ENCODE assay signal across 27 mouse cellular contexts in the genomic region with DNA sequence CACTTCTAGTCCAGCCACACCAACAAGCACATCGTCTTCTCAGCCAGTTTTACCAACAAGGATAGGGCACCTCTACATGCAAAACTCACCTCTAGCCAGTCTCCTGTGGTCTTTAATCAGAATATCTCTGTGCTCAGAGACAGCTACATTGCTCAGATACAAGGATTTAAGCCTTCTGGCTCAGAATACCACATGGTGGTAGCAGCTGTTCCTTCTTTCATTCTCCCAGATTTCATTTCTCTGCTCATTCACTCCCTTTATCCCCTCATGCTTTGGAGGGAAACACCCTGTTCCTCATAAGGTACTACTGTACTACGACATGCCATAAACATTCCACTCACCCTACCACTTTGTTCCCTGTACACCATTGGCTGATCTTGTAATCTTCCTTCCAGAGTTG. TPM values are rescaled to one million over a fixed set of nuclear protein-coding genes. Genes with fewer than 3 reads are reported as not detected.
DNase-seq lines count a peak whose midpoint lies in the region; ATAC-seq and TF ChIP-seq lines count a peak whose summit lies in the region.
"Had no signal": no experiment of that assay in that cellular context is flagged by ENCODE, and none has a peak within 500 bp of the region (broad histone marks: within the 10 kb centered on the region; RNA-seq: fewer than 3 reads in every experiment).

No protein-coding gene starts in this region.

- TF ChIP-seq POLR2A in brain, embryonic 14.5 days (IDR thresholded peaks at IDR 0.05; ENCODE audit: borderline replicate concordance, extremely low read depth, insufficient read depth, insufficient read length, poor library complexity, severe bottlenecking): no peak

- H3K9me3 ChIP-seq in forebrain, embryonic 14.5 days (replicated peaks; ENCODE audit: control insufficient read depth, low read length): no peaks in the 10 kb centered on the region
- H3K9me3 ChIP-seq in forebrain, embryonic 10.5 days: no peaks in the 10 kb centered on the region
- H3K9me3 ChIP-seq in E14TG2a.4 (ENCODE audit: low read length): no peaks in the 10 kb centered on the region
- no peaks in the 10 kb centered on the region for H3K9me3 ChIP-seq in kidney, embryonic 15.5 days (replicated peaks)
- H3K9me3 ChIP-seq: embryonic facial prominence, embryonic 13.5 days; G1E; hindbrain, embryonic 10.5 days; intestine, embryonic 15.5 days; limb, embryonic 12.5 days; lung, embryonic 15.5 days; neural tube, embryonic 12.5 days had no signal

- H3K36me3 ChIP-seq in forebrain, embryonic 14.5 days (ENCODE audit: control insufficient read depth, insufficient read depth, low read length): peaks cover 27% of the 10 kb centered on the region
- H3K36me3 ChIP-seq in forebrain, embryonic 10.5 days (replicated peaks): peaks cover 74% of the 10 kb centered on the region
- H3K36me3 ChIP-seq in E14TG2a.4 (ENCODE audit: insufficient read depth, low read length): peaks cover 66% of the 10 kb centered on the region
- peaks cover 33% of the 10 kb centered on the region for H3K36me3 ChIP-seq in kidney, embryonic 15.5 days

- H3K9ac ChIP-seq in forebrain, embryonic 14.5 days (ENCODE audit: low read length): no peak overlapping the region
- no peak overlapping the region for H3K9ac ChIP-seq in kidney, embryonic 15.5 days
- H3K9ac ChIP-seq: embryonic facial prominence, embryonic 13.5 days; intestine, embryonic 15.5 days; limb, embryonic 12.5 days; liver, embryonic 14.5 days; lung, embryonic 15.5 days; neural tube, embryonic 12.5 days had no signal

- ATAC-seq in forebrain, embryonic 14.5 days: peak; percentile 50; the same call in 1 of the 2 replicates
- no peak for ATAC-seq in kidney, embryonic 15.5 days (replicated peaks; ENCODE audit: low FRiP score)
- ATAC-seq: hindbrain, postnatal 0 days; intestine, embryonic 15.5 days; midbrain, embryonic 16.5 days had no signal

- no peaks in the 10 kb centered on the region for H3K27me3 ChIP-seq in forebrain, embryonic 14.5 days (replicated peaks; ENCODE audit: control insufficient read depth, insufficient read depth, low read length)
- no peaks in the 10 kb centered on the region for H3K27me3 ChIP-seq in forebrain, embryonic 10.5 days (ENCODE audit: poor library complexity, severe bottlenecking)
- no peaks in the 10 kb centered on the region for H3K27me3 ChIP-seq in E14TG2a.4 (ENCODE audit: insufficient read depth, low read length)
- no peaks in the 10 kb centered on the region for H3K27me3 ChIP-seq in kidney, embryonic 15.5 days
- H3K27me3 ChIP-seq: embryonic facial prominence, embryonic 13.5 days; intestine, embryonic 15.5 days; limb, embryonic 12.5 days; lung, embryonic 15.5 days; neural tube, embryonic 12.5 days had no signal

- no peak overlapping the region for H3K4me2 ChIP-seq in forebrain, embryonic 14.5 days (ENCODE audit: low read length)
- no peak overlapping the region for H3K4me2 ChIP-seq in kidney, embryonic 15.5 days
- H3K4me2 ChIP-seq: embryonic facial prominence, embryonic 13.5 days; intestine, embryonic 15.5 days; limb, embryonic 12.5 days; lung, embryonic 15.5 days; midbrain, embryonic 11.5 days; neural tube, embryonic 12.5 days had no signal

- peaks cover 18% of the 10 kb centered on the region for H3K4me1 ChIP-seq in forebrain, embryonic 14.5 days (ENCODE audit: control insufficient read depth, insufficient read depth, low read length)
- H3K4me1 ChIP-seq in forebrain, embryonic 10.5 days: peaks cover 28% of the 10 kb centered on the region
- peaks cover 72% of the 10 kb centered on the region for H3K4me1 ChIP-seq in E14TG2a.4 (replicated peaks; ENCODE audit: low read depth, low read length)
- peaks cover 16% of the 10 kb centered on the region for H3K4me1 ChIP-seq in kidney, embryonic 15.5 days

- no peak overlapping the region for H3K4me3 ChIP-seq in forebrain, embryonic 14.5 days (ENCODE audit: low read depth, low read length)
- H3K4me3 ChIP-seq in forebrain, embryonic 10.5 days: no peak overlapping the region
- peak overlapping the region; percentile 90 for H3K4me3 ChIP-seq in E14TG2a.4 (replicated peaks; ENCODE audit: low read length)
- no peak overlapping the region for H3K4me3 ChIP-seq in kidney, embryonic 15.5 days (replicated peaks)
- H3K4me3 ChIP-seq: embryonic facial prominence, embryonic 13.5 days; hindbrain, embryonic 10.5 days; intestine, embryonic 15.5 days; limb, embryonic 12.5 days; lung, embryonic 15.5 days; neural tube, embryonic 12.5 days had no signal

- peak overlapping the region; percentile 39; the same call in 1 of the 2 replicates for H3K27ac ChIP-seq in forebrain, embryonic 14.5 days (ENCODE audit: low read depth, low read length)
- H3K27ac ChIP-seq in forebrain, embryonic 10.5 days: no peak overlapping the region
- H3K27ac ChIP-seq in kidney, embryonic 15.5 days: no peak overlapping the region
- H3K27ac ChIP-seq: embryonic facial prominence, embryonic 13.5 days; hindbrain, embryonic 10.5 days; hindbrain, postnatal 0 days; intestine, embryonic 15.5 days; limb, embryonic 12.5 days; liver, embryonic 14.5 days; lung, embryonic 15.5 days; neural tube, embryonic 12.5 days had no signal

- no peak for TF ChIP-seq CTCF in E14TG2a.4 (conservative IDR thresholded peaks at IDR 0.05; ENCODE audit: low read length)
- no peak for TF ChIP-seq CTCF in brain, embryonic 14.5 days (IDR thresholded peaks at IDR 0.05; ENCODE audit: borderline replicate concordance, extremely low read depth, insufficient read depth, insufficient read length)

- WGBS in forebrain, embryonic 14.5 days: 89% methylated on average over 2 of the region's 2 CpGs
- WGBS in forebrain, embryonic 10.5 days: 96% methylated on average over 2 of the region's 2 CpGs
- 86% methylated on average over 2 of the region's 2 CpGs for WGBS in kidney, embryonic 15.5 days

- DNase-seq in forebrain, embryonic 14.5 days (ENCODE audit: low spot score): peak; percentile 39
- no peak for DNase-seq in forebrain, embryonic 10.5 days (ENCODE audit: extremely low spot score, low spot score)
- DNase-seq in layer of hippocampus, adult 9-11 months: peak; percentile 28
- no peak for DNase-seq in layer of hippocampus, postnatal 25 days (ENCODE audit: extremely low spot score in 1 of 2, low spot score in 1 of 2)
- DNase-seq in brain, embryonic 14.5 days (ENCODE audit: low read depth): peak; percentile 35
- DNase-seq in retina, postnatal 1 day: no peak
- DNase-seq: adrenal gland, adult 8-10 months; cerebellum, adult 11-12 months; cerebellum, postnatal 10 days; gastrocnemius, postnatal 10 days; heart, postnatal 14 days; kidney, adult 8-10 months; kidney, postnatal 10 days; thymus, postnatal 4 days had no signal

RNA-seq across cellular contexts. Expression of a gene that starts 7.5 kb away (rescaled TPM):
- polyA plus RNA-seq in forebrain, embryonic 14.5 days (2014; fragmentation: Nextera tagmentation; extraction: Ambion mirVana): 84.0 and 85.1 TPM in 2 replicates
- polyA plus RNA-seq in forebrain, embryonic 10.5 days (2016; fragmentation: Nextera tagmentation; extraction: Ambion mirVana): 113 and 118 TPM in 2 replicates
- total RNA-seq in layer of hippocampus, postnatal 25 days (2021): 10 to 100 TPM; 79.4 to 87.1 TPM
- polyA plus RNA-seq in brain, embryonic 14.5 days (2012; rRNA removed): 42.7 and 63.9 TPM in 2 replicates
- polyA plus RNA-seq in kidney, embryonic 15.5 days (2015; fragmentation: Nextera tagmentation; extraction: Ambion mirVana): 92.2 and 95.1 TPM in 2 replicates

Comparison
In these comparisons a context has a peak if more than half of its experiments do, and no peak if none do; other contexts are left out.
1. DNase-seq: peak in forebrain, embryonic 14.5 days (single experiment), layer of hippocampus, adult 9-11 months (single experiment) and brain, embryonic 14.5 days (single experiment); none in forebrain, embryonic 10.5 days (single experiment), layer of hippocampus, postnatal 25 days (0 of 2) and retina, postnatal 1 day (single experiment).